Mouse (Mus musculus) layer of hippocampus, adult 9-11 months (tissue): ENCODE measurements around the gene Atp7a.
"Not testable (repeated sequence)": the region's sequence is repeated elsewhere in the genome, so short reads cannot be mapped to it uniquely, and the experiment has no call there.

Experiments
- DNase-seq: peaks from one replicate; pipeline ENCODE4 v3.0.0; 2022

The Atp7a gene

DNA sequence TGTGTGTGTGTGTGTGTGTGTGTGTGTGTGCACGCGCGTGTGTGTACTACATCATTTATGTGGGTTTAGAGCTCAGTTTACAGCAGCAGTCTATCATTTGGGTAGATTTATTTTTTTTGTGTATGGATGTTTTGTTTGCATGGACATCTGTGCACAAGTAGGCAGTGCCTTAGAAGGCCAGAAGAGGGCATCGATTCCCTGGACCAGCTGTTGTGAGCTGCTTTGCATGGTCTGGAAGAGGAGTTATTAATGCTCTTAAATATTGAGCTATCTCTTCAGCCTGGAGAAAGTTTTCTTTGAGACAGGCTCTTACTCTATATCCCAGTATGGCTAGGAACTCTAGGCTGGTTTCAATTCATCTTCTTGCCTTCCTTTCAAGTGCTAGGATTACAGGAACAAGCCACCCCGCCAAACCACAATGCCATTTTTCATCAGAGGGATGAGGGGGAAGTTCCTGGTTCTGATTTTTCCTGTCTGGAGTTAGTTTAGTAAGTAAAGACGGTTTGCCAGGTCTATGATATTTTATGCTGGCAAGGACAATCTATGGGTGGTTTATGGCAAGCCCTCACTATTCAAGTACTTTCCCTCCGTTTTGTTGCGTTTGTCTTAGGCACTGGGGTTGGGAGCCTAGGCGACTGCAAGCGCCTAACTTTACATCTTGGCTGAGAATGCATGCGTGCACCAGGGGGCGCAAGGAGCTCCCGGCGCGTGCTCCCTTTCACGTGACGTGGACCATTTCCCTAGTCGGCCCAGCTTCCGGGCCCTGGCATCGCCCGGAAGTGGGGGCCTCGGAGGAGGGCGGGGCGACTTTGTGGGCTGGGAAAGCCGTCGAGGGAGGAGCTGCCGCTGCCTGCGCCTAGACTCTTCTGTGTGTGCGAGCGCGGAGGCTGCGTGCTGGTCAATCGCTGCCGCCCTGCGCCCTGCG lies at the start of gene Atp7a:
Gene Atp7a (plus strand): TSS at position 859 of the 925 bp plus-strand sequence.
- DNase-seq: peak; percentile 93

DNA sequence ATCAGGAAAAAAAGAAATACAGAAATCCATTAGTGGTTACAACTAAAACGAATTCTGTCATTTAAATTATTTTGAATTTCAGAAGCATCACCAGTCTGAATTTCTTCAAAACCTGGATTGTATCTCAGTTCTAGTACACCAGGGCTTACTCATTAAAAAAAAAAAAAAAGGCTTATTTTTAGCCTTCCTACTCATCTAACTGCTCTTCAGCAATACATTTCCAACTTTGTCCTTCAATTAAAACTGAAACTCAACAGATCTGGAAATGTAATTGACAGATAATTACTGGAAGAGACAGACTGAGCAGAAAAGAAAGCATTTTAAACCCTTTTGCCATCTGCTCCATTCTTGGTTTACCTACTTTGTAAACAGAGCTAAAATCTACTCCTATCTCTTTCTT lies 25.5 kb upstream of the Atp7a start:
- no peak for DNase-seq

DNA sequence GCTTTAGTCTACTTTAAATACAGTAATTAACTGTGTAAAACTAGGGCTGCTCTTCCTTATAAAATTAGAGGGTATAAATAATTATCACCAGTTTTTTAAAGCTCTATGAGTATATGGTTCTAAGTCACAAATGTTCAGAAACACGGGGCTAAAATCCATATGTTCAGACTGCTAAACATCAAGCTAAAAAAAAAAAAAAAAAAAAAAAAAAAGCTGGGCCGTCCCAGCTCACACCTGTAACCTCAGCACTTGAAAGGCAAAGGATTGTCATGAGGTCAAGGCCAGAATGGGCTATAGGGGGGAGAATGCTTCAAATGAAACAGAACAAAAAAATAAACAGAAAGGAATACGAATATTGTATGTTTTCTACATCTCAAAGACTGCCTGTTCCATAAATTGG lies 16.3 kb upstream of the Atp7a start:
- DNase-seq: no peak

DNA sequence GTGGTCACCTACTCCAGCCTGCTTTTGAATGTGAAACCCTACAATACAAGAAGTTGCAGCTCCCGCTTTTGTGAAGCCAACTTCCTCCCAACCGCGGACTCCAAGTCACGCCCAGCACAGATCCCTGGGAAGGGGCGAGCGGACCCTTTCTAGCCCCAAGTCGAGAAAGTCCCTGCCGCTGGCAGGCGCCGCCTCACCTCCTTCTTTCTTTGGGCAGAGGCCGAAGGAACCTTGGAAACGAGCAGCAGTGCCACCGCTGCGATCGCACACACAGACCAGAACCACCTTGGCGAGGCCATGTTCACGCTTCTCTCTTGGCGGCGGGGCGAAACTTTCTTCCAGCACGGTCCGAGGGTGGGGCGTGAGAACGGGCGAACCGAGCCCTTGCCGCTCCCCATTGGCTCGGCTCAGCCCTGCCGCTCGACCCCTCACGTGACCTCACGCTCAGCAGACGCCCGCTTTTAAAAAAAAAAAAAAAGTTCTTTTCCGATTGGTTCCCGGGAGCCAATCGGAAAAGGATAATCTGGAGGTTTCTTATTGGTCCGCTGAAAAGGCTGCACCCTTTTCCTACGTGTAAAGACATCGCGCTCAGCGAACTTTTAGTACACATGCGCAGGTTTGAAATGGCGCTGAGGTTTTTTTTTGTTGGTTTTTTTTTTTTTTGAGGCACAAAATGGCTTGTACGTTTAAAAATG lies 15.5 kb upstream of the Atp7a start, which contains the start of gene Magt1:
Gene Magt1 (minus strand): TSS at position 442 of the 695 bp plus-strand sequence.
- peak; percentile 89 for DNase-seq

DNA sequence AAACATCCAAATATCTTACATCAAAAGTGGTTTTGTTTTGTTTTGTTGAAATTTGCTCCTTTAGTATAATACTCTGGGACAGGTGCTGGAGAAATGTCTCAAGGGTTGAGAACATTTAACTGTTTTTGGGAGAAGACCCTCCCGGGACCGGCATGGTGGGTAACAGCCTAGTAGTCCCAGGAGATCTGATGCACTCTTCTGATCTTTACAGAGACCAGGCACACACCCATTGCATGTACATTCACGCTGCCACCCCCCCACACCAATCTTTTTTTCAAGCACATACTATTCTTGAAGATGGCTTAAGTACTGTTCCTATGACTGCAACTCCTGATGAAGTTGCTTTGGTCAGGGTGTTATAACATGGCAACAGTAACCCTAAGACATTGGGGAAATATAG lies 14.5 kb upstream of the Atp7a start:
- DNase-seq: no peak

DNA sequence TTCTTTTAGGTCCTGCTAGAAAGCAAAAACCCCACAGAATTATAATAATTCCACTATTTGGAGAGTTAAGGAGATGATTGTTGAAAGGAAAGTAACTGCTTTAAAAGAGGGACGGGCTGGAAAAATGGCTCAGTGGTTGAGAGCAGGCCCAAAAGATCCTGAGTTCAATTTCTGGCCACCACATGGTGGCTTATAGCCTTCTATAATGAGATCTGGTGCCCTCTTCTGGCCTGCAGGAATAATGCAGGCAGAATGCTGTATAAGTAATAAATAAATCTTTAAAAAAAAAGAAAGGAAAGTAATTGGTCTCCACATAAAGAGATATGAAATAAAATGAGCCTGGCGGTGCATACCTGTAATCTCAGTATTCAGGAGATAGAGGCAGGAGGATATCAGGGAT lies 13.9 kb upstream of the Atp7a start:
- DNase-seq: peak; percentile 35

DNA sequence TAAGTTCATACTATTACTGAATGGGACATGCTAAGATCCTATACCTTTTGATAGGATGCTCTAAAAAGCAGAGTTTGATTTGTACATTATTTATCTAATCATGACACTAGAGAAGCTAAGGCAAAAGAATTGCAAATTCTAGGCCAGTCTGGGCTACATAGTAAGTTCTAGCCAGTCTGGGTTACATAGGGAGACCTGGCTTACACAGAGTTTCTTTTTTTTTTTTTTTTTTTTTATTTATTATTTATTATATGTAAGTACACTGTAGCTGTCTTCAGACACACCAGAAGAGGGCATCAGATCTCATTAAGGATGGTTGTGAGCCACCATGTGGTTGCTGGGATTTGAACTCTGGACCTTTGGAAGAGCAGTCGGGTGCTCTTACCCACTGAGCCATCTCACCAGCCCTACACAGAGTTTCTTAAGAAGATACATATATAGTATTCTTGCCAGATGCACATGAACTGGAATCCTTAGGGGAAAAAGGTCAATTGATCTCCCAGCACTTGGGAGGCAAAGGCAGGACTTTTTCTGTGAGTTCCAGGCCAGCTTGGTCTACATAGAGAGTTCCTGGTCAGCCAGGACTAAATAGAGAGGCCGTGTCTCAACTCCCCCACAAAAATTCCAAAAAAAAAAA lies 12.2 kb upstream of the Atp7a start:
- not testable (repeated sequence) for DNase-seq

DNA sequence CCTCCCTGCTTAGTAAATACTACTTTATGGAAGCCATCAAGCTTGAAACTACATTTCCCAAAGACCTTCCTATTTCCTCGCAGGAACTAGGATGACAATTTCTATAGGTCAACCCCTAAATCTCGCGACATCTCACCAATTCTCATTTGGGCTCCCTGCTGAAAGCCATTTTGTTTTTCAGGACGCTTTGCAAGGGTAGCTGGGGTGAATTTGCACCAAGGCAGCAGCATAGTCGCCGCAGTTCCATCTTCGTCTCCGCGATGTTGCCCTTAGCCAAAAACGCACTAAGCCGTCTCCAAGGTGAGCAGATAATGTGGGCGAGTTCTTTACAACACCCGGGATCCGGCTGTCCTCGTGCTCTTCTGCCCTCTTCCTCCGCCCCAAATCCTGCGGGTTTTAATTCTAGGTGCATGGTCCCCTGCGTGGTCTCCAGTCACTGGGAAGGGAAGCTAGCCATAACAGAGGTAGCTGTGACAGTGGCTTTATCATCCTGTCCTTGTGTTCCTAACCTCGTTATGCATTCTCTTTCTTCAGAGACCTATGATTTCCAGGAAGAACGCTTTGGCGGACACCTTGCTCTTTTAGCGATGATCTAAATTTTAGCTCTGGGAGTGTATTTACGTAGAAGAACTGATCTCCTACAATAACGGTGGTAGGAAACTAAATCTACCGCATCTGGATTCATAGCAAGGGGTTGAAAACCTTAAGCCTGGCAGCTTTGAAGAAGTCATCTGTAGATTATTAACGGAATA lies 11.3 kb upstream of the Atp7a start, which contains the start of gene Cox7b:
Gene Cox7b (plus strand): TSS at position 130 of the 752 bp plus-strand sequence.
- DNase-seq: peak; percentile 80

DNA sequence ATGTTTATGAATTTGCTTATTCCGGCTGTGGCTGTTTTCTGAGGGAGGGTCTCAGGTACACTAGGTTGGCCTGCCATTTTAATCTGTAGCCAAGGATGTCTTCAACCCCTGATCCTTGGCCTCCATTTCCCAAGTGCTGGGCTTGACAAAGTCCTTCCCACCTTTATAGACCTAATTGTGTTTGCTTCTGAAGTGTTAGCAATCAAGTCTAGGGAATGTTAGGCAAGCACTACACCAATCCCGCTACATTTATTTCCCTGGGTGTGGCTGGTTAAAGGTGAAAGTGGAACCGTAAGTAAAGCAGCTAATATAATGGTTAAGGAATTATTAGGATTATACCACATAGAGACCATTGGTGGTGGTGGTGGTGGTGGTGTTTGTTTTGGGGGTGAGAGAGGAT lies 10.0 kb upstream of the Atp7a start:
- no peak for DNase-seq

DNA sequence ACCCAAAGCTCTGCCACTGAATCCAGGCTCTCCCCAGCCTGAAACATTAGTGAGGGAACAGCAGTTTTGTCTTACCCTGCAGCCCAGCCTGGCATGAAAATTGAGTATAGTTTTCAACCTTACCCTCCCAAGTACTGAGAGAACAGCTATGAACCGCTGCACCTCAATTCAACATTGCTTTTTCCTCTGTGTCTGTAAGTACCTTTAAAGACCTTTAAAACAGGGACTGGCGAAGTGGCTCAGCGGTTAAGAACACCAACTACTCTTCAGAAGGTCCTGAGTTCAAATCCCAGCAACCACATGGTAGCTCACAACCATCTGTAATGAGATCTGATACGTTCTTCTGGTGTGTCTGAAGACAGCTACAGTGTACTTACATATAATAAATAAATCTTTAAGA lies 9.6 kb upstream of the Atp7a start:
- no peak for DNase-seq

DNA sequence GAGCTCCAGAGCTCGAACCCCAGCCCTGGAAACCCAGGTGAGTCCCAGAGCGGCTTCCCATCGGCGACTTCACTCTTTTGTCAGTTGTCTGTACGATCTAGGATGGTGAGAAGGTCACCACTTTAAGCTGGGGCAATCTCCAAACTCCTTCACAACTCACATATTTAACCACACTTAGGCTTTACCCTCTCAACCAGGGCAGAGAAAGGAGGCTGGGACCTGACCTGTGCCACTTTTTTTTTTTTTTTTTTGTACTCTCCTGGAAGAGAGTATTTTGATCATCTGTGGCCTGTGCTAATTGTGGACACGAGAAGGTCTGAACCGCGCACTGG lies 233 bp downstream of the Atp7a start:
- DNase-seq: no peak

DNA sequence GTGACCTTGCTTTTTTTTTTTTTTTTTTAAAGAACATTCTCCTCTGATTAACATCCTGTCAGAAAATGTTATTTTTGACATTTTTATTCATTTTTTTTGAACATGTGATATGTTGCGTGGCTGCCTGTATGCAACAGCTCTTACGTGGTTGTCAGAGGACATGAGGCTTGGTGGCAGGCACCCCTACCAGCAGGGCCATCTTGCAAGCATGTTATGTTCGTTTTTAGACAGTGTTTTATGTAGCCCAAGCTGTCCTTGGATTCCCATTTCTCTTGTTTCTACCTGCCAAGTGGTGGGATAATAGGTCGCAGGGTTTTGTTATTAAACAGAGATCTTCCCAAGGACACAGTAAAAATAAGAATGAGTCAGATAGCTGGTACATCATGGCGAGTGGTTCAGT lies 3.1 kb downstream of the Atp7a start:
- DNase-seq: no peak

DNA sequence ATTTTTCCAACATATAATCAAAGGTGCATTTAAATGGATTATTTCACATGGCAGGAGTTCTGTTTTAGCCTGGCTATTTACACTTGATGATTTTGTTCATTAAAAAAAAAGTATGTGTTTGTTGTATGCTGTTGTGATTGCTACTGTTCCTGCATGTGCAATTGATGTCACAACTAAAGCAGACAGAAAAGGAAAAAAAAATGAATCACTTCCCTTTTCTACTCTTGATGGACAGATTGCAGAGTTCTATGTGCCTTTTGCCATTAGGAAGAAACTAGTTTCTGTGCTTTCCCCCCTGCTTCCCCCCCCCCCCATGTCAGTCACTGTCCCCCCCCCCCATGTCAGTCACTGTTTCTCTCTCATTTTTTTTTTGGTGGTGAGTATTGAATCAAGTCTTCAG lies 4.0 kb downstream of the Atp7a start:
- DNase-seq: no peak

DNA sequence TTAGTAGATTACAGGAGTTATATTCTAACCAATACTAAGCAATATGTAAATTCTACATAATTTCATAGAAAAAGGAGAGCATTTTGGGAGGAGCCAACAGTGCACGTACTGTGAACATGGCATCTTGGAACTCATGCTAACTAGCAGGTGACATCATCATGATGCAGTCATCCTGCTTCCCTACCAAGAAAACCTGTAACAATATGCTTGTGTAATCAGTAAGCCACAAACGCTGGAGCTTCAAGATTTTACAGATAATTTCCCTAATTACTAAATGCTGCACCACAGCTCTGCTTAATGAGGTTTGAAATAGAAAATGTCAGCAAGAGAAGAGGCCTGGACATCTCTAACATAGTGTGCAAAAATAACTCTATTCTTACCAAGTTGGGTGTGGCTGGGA lies 8.7 kb downstream of the Atp7a start:
- no peak for DNase-seq

DNA sequence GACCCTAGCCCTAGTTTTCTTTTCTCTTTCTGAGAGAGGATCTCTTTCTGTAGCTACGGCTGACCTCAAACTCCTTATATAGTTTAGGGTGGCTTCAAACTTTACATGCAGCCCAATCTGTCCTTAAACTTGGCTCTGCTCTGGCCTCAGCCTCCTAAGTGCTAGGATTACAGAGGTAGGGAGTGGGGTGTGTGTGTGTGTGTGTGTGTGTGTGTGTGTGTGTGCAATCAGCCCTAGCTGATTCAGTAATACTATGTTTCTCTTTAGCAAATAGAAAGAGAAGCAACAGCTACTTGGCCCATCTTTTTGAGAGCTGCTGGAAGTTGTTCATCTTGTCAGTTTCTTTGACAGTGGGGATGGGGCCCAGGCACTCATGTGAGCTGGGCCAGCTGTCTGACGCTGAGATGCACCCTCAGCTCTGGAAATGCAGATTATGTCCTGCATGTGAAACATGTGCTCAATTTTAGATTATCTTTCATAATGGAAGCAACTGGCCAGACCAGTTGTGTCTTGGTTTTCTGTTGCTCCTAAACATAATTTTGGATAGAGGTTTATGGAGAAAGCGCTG lies 10.2 kb downstream of the Atp7a start:
- DNase-seq: no peak

DNA sequence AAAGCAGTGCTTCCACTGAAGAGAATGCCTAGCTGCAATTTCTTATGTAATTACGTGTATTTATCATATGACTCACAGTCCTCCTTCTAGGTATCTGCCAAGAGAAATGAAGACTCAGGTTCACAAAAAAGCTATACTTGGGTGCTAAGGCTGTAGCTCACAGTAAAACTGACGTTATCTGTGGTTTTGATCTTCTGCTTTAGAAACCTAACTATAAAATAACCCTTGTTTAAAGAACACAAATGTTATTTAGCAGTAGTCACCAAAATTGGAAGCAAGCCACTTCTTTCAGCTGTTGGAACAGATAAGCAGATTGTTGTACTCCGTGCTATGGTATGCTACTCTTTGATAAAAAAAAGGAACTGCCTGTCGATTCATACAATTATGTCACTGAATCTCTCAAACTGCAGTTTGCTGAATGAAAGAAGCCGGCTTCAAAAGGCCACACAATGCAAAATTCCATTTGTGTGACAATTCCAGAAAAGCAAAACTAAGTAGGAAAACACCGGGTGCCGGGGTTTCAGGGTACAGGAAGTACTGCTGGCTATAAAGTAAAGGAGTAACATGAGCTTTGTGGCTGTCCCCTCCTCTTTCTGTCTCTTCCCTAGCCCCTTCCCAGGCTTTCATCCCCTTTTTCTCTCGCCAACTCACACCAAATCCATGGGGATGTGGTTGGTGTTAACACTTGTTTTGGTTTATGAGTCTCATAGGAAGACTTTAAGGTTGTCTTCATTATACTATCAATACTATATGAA lies 17.0 kb downstream of the Atp7a start:
- DNase-seq: peak; percentile 23

DNA sequence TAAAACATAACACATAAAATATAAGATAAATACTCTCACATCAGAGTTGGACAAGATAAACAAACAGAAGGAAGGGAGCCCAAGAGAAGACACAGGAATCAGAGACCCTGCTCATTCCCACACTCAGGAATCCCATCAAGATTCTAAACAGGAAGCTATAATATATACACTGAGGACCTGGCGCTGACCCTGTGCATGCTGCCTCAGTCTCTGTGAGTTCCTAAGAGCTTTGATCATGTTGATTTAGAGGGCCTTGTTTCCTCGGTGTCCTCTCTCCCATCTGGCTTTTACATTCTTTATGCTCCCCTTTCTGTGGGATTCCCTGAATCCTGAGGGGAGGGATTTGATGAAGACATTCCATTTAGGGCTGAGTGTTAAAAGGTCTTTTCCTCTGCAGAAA lies 18.4 kb downstream of the Atp7a start:
- no peak for DNase-seq

DNA sequence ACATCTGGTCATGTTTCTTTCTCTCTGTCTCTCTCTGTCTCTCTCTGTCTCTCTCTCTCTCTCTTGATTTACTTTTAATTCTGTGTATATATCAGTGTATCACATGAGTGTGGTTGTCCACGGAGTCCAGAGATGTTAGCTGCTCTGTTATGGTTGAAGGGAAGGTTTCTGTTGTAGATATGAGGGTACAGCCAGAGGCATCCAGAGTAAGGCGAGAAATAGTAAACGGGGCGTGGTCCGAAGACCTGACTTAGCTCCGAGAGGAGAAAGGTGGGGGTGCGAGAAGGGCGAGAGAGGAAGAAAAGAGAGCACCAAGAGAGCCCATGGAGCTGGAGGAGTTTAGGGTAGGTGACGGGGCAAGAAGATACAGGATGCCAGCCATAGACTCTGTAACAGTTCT lies 18.9 kb downstream of the Atp7a start:
- DNase-seq: no peak

DNA sequence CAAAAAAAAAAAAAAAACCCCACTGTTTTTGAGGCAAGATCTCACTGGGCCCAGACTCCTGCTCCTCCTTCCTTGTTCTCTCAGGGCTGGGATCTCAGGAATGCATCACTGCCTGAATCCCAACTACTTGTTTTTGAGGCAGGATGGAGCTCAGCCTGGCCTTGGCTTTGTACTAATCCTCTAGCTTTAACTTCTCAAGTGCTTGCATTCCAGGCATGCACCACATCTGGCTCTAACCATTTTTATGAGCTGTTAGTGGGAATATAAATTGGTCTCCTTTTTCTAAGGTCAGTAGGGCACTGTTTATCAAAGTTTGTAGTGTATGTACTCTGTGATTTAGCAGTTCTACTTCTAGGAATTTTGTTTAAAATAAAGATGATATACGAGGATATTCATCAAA lies 21.1 kb downstream of the Atp7a start:
- DNase-seq: no peak

DNA sequence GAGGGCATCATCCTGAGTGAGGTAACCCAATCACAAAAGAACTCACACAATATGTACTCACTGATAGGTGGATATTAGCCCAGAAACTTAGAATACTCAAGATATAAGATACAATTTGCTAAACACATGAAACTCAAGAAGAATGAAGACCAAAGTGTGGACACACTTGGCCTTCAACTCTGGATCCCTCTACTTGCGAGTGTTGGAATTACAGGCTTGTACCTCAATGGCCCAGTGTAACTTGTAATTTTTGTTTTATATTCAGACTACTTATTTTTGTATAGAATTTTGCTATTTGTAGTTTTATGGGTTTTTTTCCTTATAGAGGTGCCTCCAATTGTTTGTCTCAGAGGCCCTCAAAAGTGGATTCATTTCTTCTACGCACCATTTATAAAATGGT lies 50.8 kb downstream of the Atp7a start:
- DNase-seq: not testable (repeated sequence)

DNA sequence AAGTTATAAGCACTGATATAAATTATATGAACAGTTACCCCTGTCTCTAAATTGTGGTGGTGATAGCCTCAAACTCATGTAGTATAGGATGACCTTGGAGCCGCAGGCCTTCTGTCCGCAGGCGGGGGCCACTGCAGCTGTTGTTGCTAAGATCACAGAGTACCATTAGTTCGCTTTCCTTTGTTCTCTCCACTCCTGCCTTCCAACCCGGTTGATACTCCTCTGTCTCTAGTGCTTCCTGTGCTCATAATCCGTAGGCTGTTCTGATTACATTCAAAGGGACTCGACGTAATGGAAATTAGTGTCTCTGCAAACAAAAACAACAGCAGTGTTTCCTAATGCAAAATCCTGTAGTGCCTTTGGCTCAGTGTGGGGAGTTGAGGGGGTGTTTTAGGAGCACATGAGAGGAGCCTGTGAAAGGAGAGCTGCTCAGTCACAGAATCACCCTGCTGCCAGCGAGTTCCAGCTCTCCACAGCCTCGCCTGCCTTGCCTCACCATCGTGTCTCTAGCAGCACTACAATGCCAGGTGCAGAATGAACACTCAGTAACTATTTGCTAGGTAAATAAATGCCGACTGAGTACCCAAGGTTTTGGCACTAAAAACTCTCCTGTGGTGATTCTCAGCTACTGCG lies 53.9 kb downstream of the Atp7a start:
- peak; percentile 5 for DNase-seq
